Mouse (Mus musculus) C2C12 (cell line): ENCODE results near the gene Slc4a4. TPM values are rescaled to one million over a fixed set of nuclear protein-coding genes. Genes with fewer than 3 reads are reported as not detected.

Source experiments
- H3K27me3 ChIP-seq: one replicate; pipeline ENCODE4 v1.6.1; 2011; ENCODE audit not compliant: control insufficient read depth, insufficient read depth, insufficient read length
- H3K36me3 ChIP-seq: one replicate; pipeline ENCODE4 v1.6.1; 2011; ENCODE audit not compliant: control insufficient read depth, insufficient read depth
- H3K4me3 ChIP-seq: one replicate; pipeline ENCODE4 v1.5.1; 2011; ENCODE audit warnings: mild to moderate bottlenecking, control low read depth; ENCODE audit not compliant: poor library complexity, insufficient read depth, severe bottlenecking
- H3K79me2 ChIP-seq: one replicate; pipeline ENCODE4 v1.6.1; 2011; ENCODE audit not compliant: control insufficient read depth, insufficient read depth
- H3K79me3 ChIP-seq: one replicate; pipeline ENCODE4 v1.6.1; 2011; ENCODE audit warnings: low read depth, control low read depth
- H3ac ChIP-seq: one replicate; pipeline ENCODE3; 2011; ENCODE audit warnings: low read depth; ENCODE audit not compliant: control insufficient read depth, insufficient read length
- CEBPB ChIP-seq: IDR thresholded peaks from one replicate; pipeline ENCODE4 v1.6.1; 2011; ENCODE audit warnings: low read depth, mild to moderate bottlenecking, control low read depth, moderate library complexity
- CTCF ChIP-seq: IDR thresholded peaks from one replicate; pipeline ENCODE4 v1.5.1; 2011; ENCODE audit not compliant: control insufficient read depth, insufficient read depth, insufficient read length
- FOSL1 ChIP-seq: IDR thresholded peaks from one replicate; pipeline ENCODE4 v1.8.0; 2011; ENCODE audit warnings: mild to moderate bottlenecking, low read length; ENCODE audit not compliant: poor library complexity, insufficient read depth, severe bottlenecking
- MAX ChIP-seq: IDR thresholded peaks from one replicate; pipeline ENCODE4 v1.6.1; 2011; ENCODE audit warnings: mild to moderate bottlenecking, control low read depth
- MYOD1 ChIP-seq: IDR thresholded peaks from one replicate; pipeline ENCODE4 v1.6.1; 2011; ENCODE audit warnings: low read depth; ENCODE audit not compliant: control insufficient read depth, insufficient read length
- MYOG ChIP-seq: IDR thresholded peaks from one replicate; pipeline ENCODE4 v1.6.1; 2011; ENCODE audit not compliant: control insufficient read depth, insufficient read length; ENCODE audit errors: extremely low read depth
- USF1 ChIP-seq: IDR thresholded peaks from one replicate; pipeline ENCODE4 v1.6.1; 2011; ENCODE audit warnings: low read depth, mild to moderate bottlenecking, control low read depth, moderate library complexity
- polyA plus RNA-seq: library from polyadenylated mRNA; unstranded; fragments of >200 nt; fragmentation: generic; extraction: Trizol; gene quantifications from one replicate; pipeline ENCODE4 v1.2.1, GENCODE M21; 2012; ENCODE audit warnings: missing spikeins

Gene Slc4a4
- polyA plus RNA-seq, 1 experiment: 0.06 TPM

- TF ChIP-seq USF1 (no peak), CTCF (no peak), MAX (no peak), FOSL1 (no peak), MYOG (no peak), CEBPB (no peak), MYOD1 (no peak)
- H3K4me3 ChIP-seq: no peak overlapping the region
These were observed 336.6 kb downstream of the Slc4a4 start for GRCm38 (mm10) chr5:89223061-89223740.

GRCm38 (mm10) chr5:89223744-89224368 is 337.2 kb downstream of the Slc4a4 start:
- TF ChIP-seq MAX (no peak), CEBPB (no peak), MYOD1 (no peak), MYOG (no peak), USF1 (no peak), FOSL1 (no peak), CTCF (no peak)
- Histone ChIP-seq H3K79me3 (no peaks in the 10 kb centered on the region), H3K79me2 (no peaks in the 10 kb centered on the region), H3ac (no peak overlapping the region), H3K4me3 (no peak overlapping the region), H3K36me3 (no peaks in the 10 kb centered on the region), H3K27me3 (no peaks in the 10 kb centered on the region)

More at GRCm38 (mm10) chr5:89223061-89223740, 336.6 kb downstream of the Slc4a4 start:
- Histone ChIP-seq H3K79me3 (no peaks in the 10 kb centered on the region), H3K79me2 (no peaks in the 10 kb centered on the region), H3ac (no peak overlapping the region), H3K36me3 (no peaks in the 10 kb centered on the region), H3K27me3 (no peaks in the 10 kb centered on the region)

GRCm38 (mm10) chr5:89227948-89228347 is 341.3 kb downstream of the Slc4a4 start:
- Histone ChIP-seq H3K27me3 (no peaks in the 10 kb centered on the region), H3K36me3 (no peaks in the 10 kb centered on the region), H3K4me3 (no peak overlapping the region), H3K79me3 (no peaks in the 10 kb centered on the region), H3ac (no peak overlapping the region), H3K79me2 (no peaks in the 10 kb centered on the region)
- TF ChIP-seq MYOD1 (no peak), CEBPB (no peak), MYOG (no peak), MAX (no peak), USF1 (no peak), FOSL1 (no peak), CTCF (no peak)

- Histone ChIP-seq H3K36me3 (no peaks in the 10 kb centered on the region), H3K27me3 (no peaks in the 10 kb centered on the region), H3ac (no peak overlapping the region), H3K79me3 (no peaks in the 10 kb centered on the region), H3K79me2 (no peaks in the 10 kb centered on the region), H3K4me3 (no peak overlapping the region)
- TF ChIP-seq FOSL1: no peak
These were observed 343.0 kb downstream of the Slc4a4 start for GRCm38 (mm10) chr5:89229606-89230005.

GRCm38 (mm10) chr5:89232313-89232712 is 345.7 kb downstream of the Slc4a4 start:
- Histone ChIP-seq H3ac (no peak overlapping the region), H3K36me3 (no peaks in the 10 kb centered on the region), H3K79me2 (no peaks in the 10 kb centered on the region), H3K4me3 (no peak overlapping the region), H3K27me3 (no peaks in the 10 kb centered on the region), H3K79me3 (no peaks in the 10 kb centered on the region)
- TF ChIP-seq CTCF: no peak
- no peak for TF ChIP-seq FOSL1
- no peak for TF ChIP-seq CEBPB
- no peak for TF ChIP-seq MAX
- no peak for TF ChIP-seq USF1
- no peak for TF ChIP-seq MYOG
- TF ChIP-seq MYOD1: no peak

GRCm38 (mm10) chr5:89251806-89252205 is 365.2 kb downstream of the Slc4a4 start:
- no peaks in the 10 kb centered on the region for H3K79me2 ChIP-seq
- no peak for TF ChIP-seq CEBPB
- TF ChIP-seq FOSL1: no peak
- no peak for TF ChIP-seq CTCF
- no peak for TF ChIP-seq MAX
- TF ChIP-seq MYOG: no peak
- no peak for TF ChIP-seq USF1
- TF ChIP-seq MYOD1: no peak
- H3K4me3 ChIP-seq: no peak overlapping the region
- no peaks in the 10 kb centered on the region for H3K36me3 ChIP-seq
- no peaks in the 10 kb centered on the region for H3K27me3 ChIP-seq
- no peak overlapping the region for H3ac ChIP-seq
- H3K79me3 ChIP-seq: no peaks in the 10 kb centered on the region
